Mouse (Mus musculus) kidney, postnatal 0 days (tissue): ENCODE results near the gene 4933430I17Rik. TPM values are rescaled to one million over a fixed set of nuclear protein-coding genes. Genes with fewer than 3 reads are reported as not detected.

ENCODE experiments used
- ATAC-seq: fragments of 200-750 bp; cut with Nextera tagmentation; replicated peaks from 2 replicates; pipeline ENCODE4 v1.8.0; 2017; ENCODE audit warnings: low read depth, moderate number of reproducible peaks, moderate TSS enrichment, moderate library complexity; ENCODE audit not compliant: low FRiP score
- DNase-seq: peaks from one replicate; pipeline ENCODE4 v3.0.0-alpha.2; 2016; ENCODE audit warnings: low spot score
- H3K27ac ChIP-seq: fragments of 300-500 bp; sonication (generic); 2 replicates; pipeline ENCODE4 v1.5.1; 2014; ENCODE audit warnings: mild to moderate bottlenecking
- H3K27me3 ChIP-seq: fragments of 300-500 bp; sonication (generic); 2 replicates; pipeline ENCODE4 v1.6.1; 2014; ENCODE audit warnings: low read length, mixed read lengths; ENCODE audit not compliant: insufficient read depth
- H3K36me3 ChIP-seq: fragments of 300-500 bp; sonication (generic); 2 replicates; pipeline ENCODE4 v1.6.1; 2014; ENCODE audit warnings: low read length, mixed read lengths; ENCODE audit not compliant: insufficient read depth
- H3K4me1 ChIP-seq: fragments of 300-500 bp; sonication (generic); replicated peaks from 2 replicates; pipeline ENCODE4 v1.6.1; 2014; ENCODE audit warnings: antibody characterized with exemption, low read length, mixed read lengths; ENCODE audit not compliant: insufficient read depth
- H3K4me2 ChIP-seq: fragments of 300-500 bp; sonication (generic); 2 replicates; pipeline ENCODE4 v1.6.1; 2014; ENCODE audit warnings: mild to moderate bottlenecking, low read length, moderate library complexity, mixed read lengths
- H3K4me3 ChIP-seq: fragments of 300-500 bp; sonication (generic); replicated peaks from 2 replicates; pipeline ENCODE4 v1.5.1; 2014; ENCODE audit warnings: low read depth, low read length
- H3K9ac ChIP-seq: fragments of 300-500 bp; sonication (generic); 2 replicates; pipeline ENCODE4 v1.6.1; 2014; ENCODE audit warnings: low read depth, low read length
- H3K9me3 ChIP-seq: fragments of 300-500 bp; sonication (generic); replicated peaks from 2 replicates; pipeline ENCODE4 v1.6.1; 2016; ENCODE audit warnings: low read length, inconsistent platforms, mixed read lengths
- CTCF ChIP-seq: IDR thresholded peaks from 2 replicates; pipeline ENCODE4 v1.5.1; 2016; ENCODE audit warnings: antibody characterized with exemption, low read depth, mild to moderate bottlenecking, moderate library complexity
- WGBS: fragments of 180-500 bp; shearing (Covaris S2); extraction: QIAGEN DNeasy Blood & Tissue Kit; methylation state at CpG from one replicate; pipeline ENCODE4 v1.1.7; 2014; 5-methylcytosine and 5-hydroxymethylcytosine counted together
- polyA plus RNA-seq: library from polyadenylated mRNA; unstranded; fragments of >200 nt; fragmentation: Nextera tagmentation; extraction: Ambion mirVana; gene quantifications from 2 replicates; pipeline ENCODE4 v1.2.1, GENCODE M21; 2015

4933430I17Rik gene
- polyA plus RNA-seq, 1 experiment from 2014 or later: 0.45 TPM

GRCm38 (mm10) chr4:62509946-62510345, 15.2 kb upstream of the 4933430I17Rik start:
- no peak for DNase-seq
- H3K36me3 ChIP-seq: peaks cover 40% of the 10 kb centered on the region
- H3K4me3 ChIP-seq: no peak overlapping the region
- H3K27ac ChIP-seq: no peak overlapping the region
- no peaks in the 10 kb centered on the region; the same call in 1 of the 2 replicates for H3K4me1 ChIP-seq
- WGBS: 77% methylated on average over 11 of the region's 11 CpGs
- no peak for ATAC-seq
- TF ChIP-seq CTCF: no peak
- H3K9me3 ChIP-seq: no peaks in the 10 kb centered on the region
- no peak overlapping the region for H3K4me2 ChIP-seq
- no peaks in the 10 kb centered on the region for H3K27me3 ChIP-seq
- H3K9ac ChIP-seq: no peak overlapping the region

- H3K4me1 ChIP-seq: peaks cover 37% of the 10 kb centered on the region
- H3K27me3 ChIP-seq: no peaks in the 10 kb centered on the region
- WGBS: 60% methylated on average over 11 of the region's 11 CpGs
- no peaks in the 10 kb centered on the region for H3K9me3 ChIP-seq
- H3K4me2 ChIP-seq: no peak overlapping the region
- TF ChIP-seq CTCF: no peak; the same call in 1 of the 2 replicates
- peaks cover 36% of the 10 kb centered on the region for H3K36me3 ChIP-seq
- H3K9ac ChIP-seq: no peak overlapping the region
- H3K27ac ChIP-seq: no peak overlapping the region
- no peak for DNase-seq
- no peak overlapping the region for H3K4me3 ChIP-seq
- ATAC-seq: no peak
These were observed 11.1 kb upstream of the 4933430I17Rik start for GRCm38 (mm10) chr4:62513998-62514506.

- peak overlapping the region; percentile 81 for H3K27ac ChIP-seq
- no peak for ATAC-seq
These were observed 10.2 kb upstream of the 4933430I17Rik start for GRCm38 (mm10) chr4:62514995-62515394.

GRCm38 (mm10) chr4:62515490-62515889, 9.7 kb upstream of the 4933430I17Rik start:
- Histone ChIP-seq H3K36me3 (peaks cover 24% of the 10 kb centered on the region), H3K4me2 (0 out of 2 replicates have a peak overlapping the region, but pooled peaks have one; percentile 7), H3K27ac (peak overlapping the region; percentile 81), H3K4me3 (no peak overlapping the region), H3K9me3 (no peaks in the 10 kb centered on the region), H3K9ac (peak overlapping the region; percentile 1; the same call in 1 of the 2 replicates), H3K27me3 (no peaks in the 10 kb centered on the region), H3K4me1 (peaks cover 38% of the 10 kb centered on the region)
- TF ChIP-seq CTCF: no peak
- no peak for ATAC-seq
- DNase-seq: no peak
- WGBS: 60% methylated on average over 3 of the region's 3 CpGs

More at GRCm38 (mm10) chr4:62514995-62515394, 10.2 kb upstream of the 4933430I17Rik start:
- H3K9me3 ChIP-seq: no peaks in the 10 kb centered on the region
- no peak overlapping the region for H3K4me3 ChIP-seq
- 83% methylated on average over 7 of the region's 7 CpGs for WGBS
- DNase-seq: no peak
- no peak for TF ChIP-seq CTCF
- H3K36me3 ChIP-seq: peaks cover 27% of the 10 kb centered on the region
- peaks cover 38% of the 10 kb centered on the region for H3K4me1 ChIP-seq
- H3K27me3 ChIP-seq: no peaks in the 10 kb centered on the region
- no peak overlapping the region for H3K9ac ChIP-seq
- H3K4me2 ChIP-seq: no peak overlapping the region

- H3K27me3 ChIP-seq: no peaks in the 10 kb centered on the region
- no peak overlapping the region for H3K4me3 ChIP-seq
- peak overlapping the region; percentile 81 for H3K27ac ChIP-seq
- TF ChIP-seq CTCF: peak; percentile 36
- peaks cover 38% of the 10 kb centered on the region for H3K4me1 ChIP-seq
- H3K9me3 ChIP-seq: no peaks in the 10 kb centered on the region
- 12% methylated on average over 2 of the region's 2 CpGs for WGBS
- H3K36me3 ChIP-seq: peaks cover 19% of the 10 kb centered on the region
- H3K9ac ChIP-seq: peak overlapping the region; percentile 1; the same call in 1 of the 2 replicates
- 0 out of 2 replicates have a peak overlapping the region, but pooled peaks have one; percentile 7 for H3K4me2 ChIP-seq
- no peak for ATAC-seq
- peak; percentile 60 for DNase-seq
These were observed 9.1 kb upstream of the 4933430I17Rik start for GRCm38 (mm10) chr4:62516079-62516478.

GRCm38 (mm10) chr4:62516579-62516978, 8.6 kb upstream of the 4933430I17Rik start:
- ATAC-seq (no peak), DNase-seq (no peak)
- no peak for TF ChIP-seq CTCF
- Histone ChIP-seq H3K9ac (no peak overlapping the region), H3K4me1 (peaks cover 38% of the 10 kb centered on the region), H3K27me3 (no peaks in the 10 kb centered on the region), H3K27ac (peak overlapping the region; percentile 81), H3K36me3 (peaks cover 14% of the 10 kb centered on the region), H3K4me2 (no peak overlapping the region), H3K4me3 (no peak overlapping the region), H3K9me3 (no peaks in the 10 kb centered on the region)
- 85% methylated on average over 1 of the region's 1 CpGs for WGBS
